Comparison of ENCODE assay signal across 8 mouse cellular contexts in the genomic region with DNA sequence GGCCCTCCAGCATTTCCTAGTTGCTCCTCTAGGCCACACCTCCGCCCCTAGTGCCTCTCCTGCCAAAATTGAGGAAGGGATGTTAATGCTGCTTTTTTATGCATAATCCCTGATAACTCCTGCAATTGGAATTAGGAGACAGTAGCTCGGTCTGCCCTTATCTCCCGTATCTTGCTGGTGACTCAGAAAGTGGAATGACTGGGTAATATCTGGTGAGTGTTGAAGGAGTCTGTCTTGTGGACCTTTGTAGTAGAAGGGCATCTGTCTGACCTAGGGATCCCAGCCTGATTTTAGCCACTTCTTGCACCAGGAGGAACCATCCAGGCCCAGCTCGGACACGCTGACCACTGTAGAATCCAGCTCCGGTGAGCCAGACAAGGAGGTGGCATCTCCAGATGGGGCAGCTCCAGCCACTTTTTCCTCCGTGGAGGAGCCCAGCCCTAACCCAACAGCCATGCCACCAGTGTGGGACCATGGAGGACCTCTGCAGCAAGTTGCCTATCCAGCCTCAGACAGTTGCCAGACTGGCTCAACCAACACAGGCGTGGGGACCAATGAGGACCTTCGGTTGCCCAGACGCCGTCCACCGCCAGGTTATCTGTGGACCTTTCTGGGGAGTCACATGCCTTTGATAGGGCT. TPM values are rescaled to one million over a fixed set of nuclear protein-coding genes. Genes with fewer than 3 reads are reported as not detected.
DNase-seq lines count a peak whose midpoint lies in the region; ATAC-seq and TF ChIP-seq lines count a peak whose summit lies in the region.

No protein-coding gene starts in this region.

- H3K4me3 ChIP-seq in kidney, postnatal 0 days (replicated peaks; ENCODE audit: low read depth, low read length) = peak overlapping the region; percentile 79
- H3K4me3 ChIP-seq in bone marrow macrophage, adult 2 months (ENCODE audit: insufficient read depth, low read length) = peak overlapping the region; percentile 86
- peak overlapping the region; percentile 69 for H3K4me3 ChIP-seq in forebrain, embryonic 13.5 days
- H3K4me3 ChIP-seq in liver, embryonic 11.5 days (ENCODE audit: low read depth, low read length) = peak overlapping the region; percentile 59

- DNase-seq in kidney, postnatal 0 days (ENCODE audit: low spot score) = no peak
- no peak for DNase-seq in kidney, postnatal 4 days
- DNase-seq in liver, embryonic 11.5 days (ENCODE audit: low spot score) = no peak
- DNase-seq in T-cell, adult 2 months (ENCODE audit: low spot score) = no peak
- DNase-seq in urinary bladder, adult 18-20 months (ENCODE audit: low spot score in 2 of 2) = no peak
- no peak for DNase-seq in retina, postnatal 1 day

- no peaks in the 10 kb centered on the region for H3K27me3 ChIP-seq in kidney, postnatal 0 days (ENCODE audit: insufficient read depth, low read length)
- no peaks in the 10 kb centered on the region for H3K27me3 ChIP-seq in forebrain, embryonic 13.5 days
- H3K27me3 ChIP-seq in liver, embryonic 11.5 days (replicated peaks; ENCODE audit: control insufficient read depth, insufficient read depth, low read length) = no peaks in the 10 kb centered on the region

- H3K27ac ChIP-seq in kidney, postnatal 0 days = peak overlapping the region; percentile 97
- peak overlapping the region; percentile 64 for H3K27ac ChIP-seq in bone marrow macrophage, adult 2 months (ENCODE audit: insufficient read depth, low read depth, low read length)
- peak overlapping the region; percentile 96 for H3K27ac ChIP-seq in forebrain, embryonic 13.5 days
- peak overlapping the region; percentile 85 for H3K27ac ChIP-seq in liver, embryonic 11.5 days (ENCODE audit: low read depth, low read length)

- peak overlapping the region; percentile 77 for H3K4me2 ChIP-seq in kidney, postnatal 0 days (ENCODE audit: low read length)
- H3K4me2 ChIP-seq in forebrain, embryonic 13.5 days = peak overlapping the region; percentile 73
- peak overlapping the region; percentile 90 for H3K4me2 ChIP-seq in liver, embryonic 11.5 days

- WGBS in kidney, postnatal 0 days = 67% methylated on average over 12 of the region's 12 CpGs
- 74% methylated on average over 12 of the region's 12 CpGs for WGBS in forebrain, embryonic 13.5 days
- WGBS in liver, embryonic 11.5 days = 57% methylated on average over 12 of the region's 12 CpGs

- H3K4me1 ChIP-seq in kidney, postnatal 0 days (replicated peaks; ENCODE audit: insufficient read depth, low read length) = peaks cover 12% of the 10 kb centered on the region; the same call in 1 of the 2 replicates
- H3K4me1 ChIP-seq in bone marrow macrophage, adult 2 months (ENCODE audit: control insufficient read depth, insufficient read depth, low read length) = peaks cover 18% of the 10 kb centered on the region
- H3K4me1 ChIP-seq in forebrain, embryonic 13.5 days = peaks cover 31% of the 10 kb centered on the region
- peaks cover 11% of the 10 kb centered on the region for H3K4me1 ChIP-seq in liver, embryonic 11.5 days (replicated peaks; ENCODE audit: control insufficient read depth, insufficient read depth, low read length)

- no peaks in the 10 kb centered on the region for H3K9me3 ChIP-seq in kidney, postnatal 0 days (replicated peaks; ENCODE audit: low read length)
- no peaks in the 10 kb centered on the region for H3K9me3 ChIP-seq in forebrain, embryonic 13.5 days (replicated peaks)
- no peaks in the 10 kb centered on the region for H3K9me3 ChIP-seq in liver, embryonic 11.5 days (ENCODE audit: control insufficient read depth, low read length)

- TF ChIP-seq POLR2A in bone marrow macrophage, adult 2 months (IDR thresholded peaks at IDR 0.05; ENCODE audit: borderline replicate concordance, low read depth, low read length) = no peak

- 0 out of 2 replicates have a peak, but pooled peaks cover 11% of the 10 kb centered on the region for H3K36me3 ChIP-seq in kidney, postnatal 0 days (ENCODE audit: insufficient read depth, low read length)
- peaks cover 27% of the 10 kb centered on the region for H3K36me3 ChIP-seq in forebrain, embryonic 13.5 days (ENCODE audit: poor library complexity, severe bottlenecking)
- peaks cover 5% of the 10 kb centered on the region; the same call in 1 of the 2 replicates for H3K36me3 ChIP-seq in liver, embryonic 11.5 days (ENCODE audit: control insufficient read depth, insufficient read depth, low read length)

- TF ChIP-seq CTCF in kidney, postnatal 0 days (IDR thresholded peaks at IDR 0.05; ENCODE audit: low read depth) = 0 out of 2 replicates have a peak, but pooled peaks have one; percentile 1
- no peak for TF ChIP-seq CTCF in bone marrow macrophage, adult 2 months (IDR thresholded peaks at IDR 0.05; ENCODE audit: low read depth, low read length)

- H3K9ac ChIP-seq in kidney, postnatal 0 days (ENCODE audit: low read depth, low read length) = peak overlapping the region; percentile 90
- H3K9ac ChIP-seq in forebrain, embryonic 13.5 days = peak overlapping the region; percentile 88
- H3K9ac ChIP-seq in liver, embryonic 11.5 days (ENCODE audit: low read depth, low read length) = peak overlapping the region; percentile 78

- ATAC-seq in kidney, postnatal 0 days (replicated peaks; ENCODE audit: low FRiP score, low read depth) = no peak
- ATAC-seq in forebrain, embryonic 13.5 days = no peak
- ATAC-seq in liver, embryonic 11.5 days (replicated peaks; ENCODE audit: low FRiP score) = peak; percentile 54

RNA-seq across cellular contexts. Expression of a gene that starts 0.7 kb away (rescaled TPM):
- polyA plus RNA-seq in kidney, postnatal 0 days (2015; fragmentation: Nextera tagmentation; extraction: Ambion mirVana) = 42.9 and 44.3 TPM in 2 replicates
- polyA plus RNA-seq in bone marrow macrophage, adult 2 months (2012; ENCODE audit: insufficient read depth, insufficient read length, missing spikeins) = 52.9 and 55.6 TPM in 2 replicates
- 56.5 and 62.4 TPM in 2 replicates for polyA plus RNA-seq in forebrain, embryonic 13.5 days (2015; fragmentation: Nextera tagmentation; extraction: Ambion mirVana)
- 59.8 and 61.4 TPM in 2 replicates for polyA plus RNA-seq in liver, embryonic 11.5 days (2014; fragmentation: Nextera tagmentation; extraction: Ambion mirVana)

RNA-seq across cellular contexts. Expression of a gene that starts 8.2 kb away (rescaled TPM):
- 0.36 and 0.56 TPM in 2 replicates for polyA plus RNA-seq in kidney, postnatal 0 days (2015; fragmentation: Nextera tagmentation; extraction: Ambion mirVana)
- polyA plus RNA-seq in bone marrow macrophage, adult 2 months (2012; ENCODE audit: insufficient read depth, insufficient read length, missing spikeins) = 5.3 TPM in 1 of 2 replicates, not detected in the other
- polyA plus RNA-seq in forebrain, embryonic 13.5 days (2015; fragmentation: Nextera tagmentation; extraction: Ambion mirVana) = 0.75 and 1.2 TPM in 2 replicates
- 0.82 and 1.6 TPM in 2 replicates for polyA plus RNA-seq in liver, embryonic 11.5 days (2014; fragmentation: Nextera tagmentation; extraction: Ambion mirVana)

RNA-seq across cellular contexts. Expression of a gene that starts 57.1 kb away (rescaled TPM):
- 248 and 273 TPM in 2 replicates for polyA plus RNA-seq in kidney, postnatal 0 days (2015; fragmentation: Nextera tagmentation; extraction: Ambion mirVana)
- polyA plus RNA-seq in bone marrow macrophage, adult 2 months (2012; ENCODE audit: insufficient read depth, insufficient read length, missing spikeins) = 320 and 384 TPM in 2 replicates
- polyA plus RNA-seq in forebrain, embryonic 13.5 days (2015; fragmentation: Nextera tagmentation; extraction: Ambion mirVana) = 349 and 356 TPM in 2 replicates
- polyA plus RNA-seq in liver, embryonic 11.5 days (2014; fragmentation: Nextera tagmentation; extraction: Ambion mirVana) = 410 and 431 TPM in 2 replicates
